Mouse (Mus musculus): ENCODE data around the gene 4930426L09Rik.
A peak's percentile ranks its signal among the peaks of the same experiment; 100 is the strongest.

4930426L09Rik gene

GRCm38 (mm10) chr2:19016839-19017238, 18.7 kb downstream of the 4930426L09Rik start:
- no peak for DNase-seq

GRCm38 (mm10) chr2:19018034-19018433, 19.9 kb downstream of the 4930426L09Rik start:
- DNase-seq, result no peak

- no peak for DNase-seq
Measured at GRCm38 (mm10) chr2:19024807-19025206, 26.7 kb downstream of the 4930426L09Rik start.

- peak in 1 of 2 experiments; percentile 17 for DNase-seq
Measured at GRCm38 (mm10) chr2:19037430-19037829, 39.3 kb downstream of the 4930426L09Rik start.

- no peak for DNase-seq
Measured at GRCm38 (mm10) chr2:19037907-19038570, 39.9 kb downstream of the 4930426L09Rik start.

- DNase-seq, result no peak
Measured at GRCm38 (mm10) chr2:19048225-19048624, 50.1 kb downstream of the 4930426L09Rik start.

GRCm38 (mm10) chr2:19049341-19049740, 51.2 kb downstream of the 4930426L09Rik start:
- DNase-seq, result no peak
